Mouse (Mus musculus) hindbrain, embryonic 11.5 days (tissue): Measurements from ENCODE around the gene Qrich2. TPM values are rescaled to one million over a fixed set of nuclear protein-coding genes. Genes with fewer than 3 reads are reported as not detected.
A peak's percentile ranks its signal among the peaks of the same experiment; 100 is the strongest.
"Not testable (repeated sequence)": the region's sequence is repeated elsewhere in the genome, so short reads cannot be mapped to it uniquely, and the experiment has no call there.

Experiments
- ATAC-seq: fragments of 200-750 bp; cut with Nextera tagmentation; 2 replicates; pipeline ENCODE4 v1.8.0; 2017; ENCODE audit warnings: mild to moderate bottlenecking, moderate TSS enrichment, moderate library complexity; ENCODE audit not compliant: low FRiP score
- DNase-seq: peaks from one replicate; pipeline ENCODE4 v3.0.0-alpha.2; 2015; ENCODE audit warnings: low spot score
- H3K27ac ChIP-seq: fragments of 300-500 bp; sonication (generic); 2 replicates; pipeline ENCODE4 v1.5.1; 2014; ENCODE audit warnings: mild to moderate bottlenecking, low read depth, low read length
- H3K27me3 ChIP-seq: fragments of 300-500 bp; sonication (generic); 2 replicates; pipeline ENCODE4 v1.6.1; 2014; ENCODE audit warnings: mild to moderate bottlenecking, low read length, moderate library complexity, mixed read lengths; ENCODE audit not compliant: control insufficient read depth, insufficient read depth
- H3K36me3 ChIP-seq: fragments of 300-500 bp; sonication (generic); 2 replicates; pipeline ENCODE4 v1.6.1; 2014; ENCODE audit warnings: mild to moderate bottlenecking, low read length, moderate library complexity, mixed read lengths; ENCODE audit not compliant: control insufficient read depth, insufficient read depth
- H3K4me1 ChIP-seq: fragments of 300-500 bp; sonication (generic); replicated peaks from 2 replicates; pipeline ENCODE4 v1.6.1; 2014; ENCODE audit warnings: low read length, mixed read lengths; ENCODE audit not compliant: control insufficient read depth, insufficient read depth
- H3K4me2 ChIP-seq: fragments of 300-500 bp; sonication (generic); replicated peaks from 2 replicates; pipeline ENCODE4 v1.6.1; 2014; ENCODE audit warnings: mild to moderate bottlenecking, low read depth, low read length
- H3K4me3 ChIP-seq: fragments of 300-500 bp; sonication (generic); 2 replicates; pipeline ENCODE4 v1.5.1; 2014; ENCODE audit warnings: low read depth, low read length
- H3K9ac ChIP-seq: fragments of 300-500 bp; sonication (generic); 2 replicates; pipeline ENCODE4 v1.6.1; 2014; ENCODE audit warnings: low read depth, low read length
- H3K9me3 ChIP-seq: fragments of 300-500 bp; sonication (generic); 2 replicates; pipeline ENCODE4 v1.6.1; 2016; ENCODE audit warnings: low read length; ENCODE audit not compliant: control insufficient read depth
- WGBS: fragments of 180-500 bp; shearing (Covaris S2); extraction: QIAGEN DNeasy Blood & Tissue Kit; methylation state at CpG from one replicate; pipeline ENCODE4 v1.1.7; 2014; 5-methylcytosine and 5-hydroxymethylcytosine counted together
- polyA plus RNA-seq: library from polyadenylated mRNA; unstranded; fragments of >200 nt; fragmentation: Nextera tagmentation; extraction: Ambion mirVana; gene quantifications from 2 replicates; pipeline ENCODE4 v1.2.1, GENCODE M21; 2014

Gene Qrich2
- polyA plus RNA-seq, 1 experiment from 2014 or later = 0.17 TPM

DNA sequence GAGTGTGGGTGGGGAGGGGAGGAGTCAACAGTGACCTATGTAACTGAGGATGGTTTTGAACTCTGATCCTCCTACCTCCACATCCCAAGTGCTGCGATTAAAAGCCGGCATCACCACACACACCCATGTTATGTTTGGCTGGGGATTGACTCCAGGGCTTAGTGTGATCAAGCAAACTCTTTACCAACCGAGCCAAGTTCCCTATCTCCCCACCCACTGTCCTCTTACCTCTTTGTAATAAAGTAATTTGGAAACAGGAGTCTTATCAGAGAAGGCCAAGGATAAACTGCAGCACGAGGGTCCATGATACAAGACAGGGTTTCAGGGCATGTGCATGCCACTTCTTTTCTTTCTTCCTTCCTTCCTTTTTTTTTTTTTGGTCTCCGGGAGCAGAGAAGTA lies 27.1 kb upstream of the Qrich2 start:
- H3K4me3 ChIP-seq = no peak overlapping the region
- no peaks in the 10 kb centered on the region for H3K36me3 ChIP-seq
- DNase-seq (no peak), ATAC-seq (no peak)
- no peak overlapping the region for H3K4me2 ChIP-seq
- no peaks in the 10 kb centered on the region for H3K27me3 ChIP-seq
- H3K9me3 ChIP-seq = no peaks in the 10 kb centered on the region
- 88% methylated on average over 5 of the region's 5 CpGs for WGBS
- no peak overlapping the region for H3K9ac ChIP-seq
- no peaks in the 10 kb centered on the region; the same call in 1 of the 2 replicates for H3K4me1 ChIP-seq
- H3K27ac ChIP-seq = no peak overlapping the region

DNA sequence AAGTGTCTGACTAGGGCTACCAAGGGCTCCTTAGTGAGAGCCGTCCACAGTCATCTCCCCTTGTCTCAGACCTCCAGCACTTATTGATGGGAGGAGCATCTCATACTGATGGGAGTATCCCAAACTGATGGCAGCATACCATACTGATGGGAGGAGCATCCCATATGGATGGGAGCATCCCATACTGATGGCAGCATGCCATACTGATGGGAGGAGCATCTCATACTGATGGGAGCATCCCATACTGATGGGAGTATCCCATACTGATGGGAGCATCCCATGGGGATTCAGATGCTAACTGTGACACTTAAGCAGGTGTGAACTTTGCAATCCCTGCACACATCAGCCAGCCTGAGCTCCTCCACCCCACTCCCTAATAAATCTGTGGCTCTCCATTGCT lies 26.5 kb upstream of the Qrich2 start:
- not testable (repeated sequence) for H3K27me3 ChIP-seq, H3K4me3 ChIP-seq, H3K36me3 ChIP-seq, DNase-seq, H3K4me2 ChIP-seq, H3K4me1 ChIP-seq, H3K27ac ChIP-seq, H3K9me3 ChIP-seq, H3K9ac ChIP-seq, ATAC-seq
- 70% methylated on average over 1 of the region's 1 CpGs for WGBS

DNA sequence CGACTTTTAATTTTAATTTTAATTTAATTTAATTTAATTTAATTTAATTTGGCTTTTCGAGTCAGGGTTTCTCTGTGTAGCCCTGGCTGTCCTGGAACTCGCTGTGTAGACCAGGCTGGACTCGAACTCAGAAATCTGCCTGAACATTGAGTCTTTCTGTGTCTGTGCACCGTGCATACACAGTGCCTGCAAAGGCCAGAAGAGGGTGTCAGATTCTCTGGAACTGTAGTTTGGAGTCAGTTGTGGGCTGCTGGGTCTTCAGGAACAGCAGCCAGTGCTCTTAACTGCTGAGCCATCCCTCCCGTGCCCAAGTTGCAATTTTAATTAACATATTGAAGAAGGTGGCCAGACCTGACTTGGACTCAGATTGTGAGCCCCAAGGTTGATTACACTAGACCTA lies 25.3 kb upstream of the Qrich2 start:
- no peak overlapping the region for H3K4me2 ChIP-seq
- no peak for DNase-seq
- no peaks in the 10 kb centered on the region for H3K36me3 ChIP-seq
- no peaks in the 10 kb centered on the region for H3K9me3 ChIP-seq
- H3K27me3 ChIP-seq = no peaks in the 10 kb centered on the region
- no peaks in the 10 kb centered on the region; the same call in 1 of the 2 replicates for H3K4me1 ChIP-seq
- ATAC-seq = no peak
- no peak overlapping the region; the same call in 1 of the 2 replicates for H3K9ac ChIP-seq
- H3K4me3 ChIP-seq = no peak overlapping the region
- no peak overlapping the region for H3K27ac ChIP-seq
- WGBS = 70% methylated on average over 6 of the region's 6 CpGs

DNA sequence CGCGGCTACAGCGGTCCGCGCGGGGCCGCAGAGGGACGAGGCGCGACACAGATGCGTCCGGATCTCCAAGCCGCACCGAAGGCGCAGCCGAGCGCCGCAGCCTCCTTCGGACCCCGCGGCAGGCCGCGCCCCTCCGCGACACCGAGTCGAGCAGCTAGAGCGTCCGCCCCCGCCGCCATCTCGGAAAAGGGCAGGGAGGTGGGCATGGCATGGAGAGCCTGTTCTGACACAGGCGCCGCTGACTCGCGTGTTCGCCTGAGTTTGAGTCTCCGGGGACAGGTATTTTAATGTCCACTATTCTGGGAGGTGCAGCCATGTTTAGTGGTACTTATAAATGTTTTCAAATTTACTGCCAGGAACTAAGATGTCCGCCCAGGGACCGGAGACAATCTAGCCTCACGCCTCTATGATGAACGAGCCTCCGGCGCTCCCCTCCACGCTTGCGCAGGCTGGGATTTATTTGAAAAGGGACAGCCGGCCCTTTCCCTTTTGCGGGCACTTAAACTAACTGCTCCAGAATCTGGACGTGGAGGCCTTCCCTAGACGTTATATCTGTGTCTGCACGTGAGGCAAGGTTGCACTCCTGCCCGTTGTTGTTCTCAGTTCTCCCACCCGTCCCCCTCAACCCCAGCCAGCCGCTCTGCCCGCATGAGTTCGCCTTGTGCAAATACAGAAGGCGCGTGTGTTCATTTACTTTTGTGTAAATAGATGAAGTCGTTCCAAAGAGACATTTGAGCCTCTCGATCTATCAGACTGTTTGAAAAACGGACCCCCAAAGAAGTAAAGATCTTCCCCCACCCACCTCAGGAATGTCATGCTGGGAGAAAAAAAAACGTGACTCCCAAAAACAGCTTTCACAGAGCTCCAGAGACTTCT lies 24.4 kb upstream of the Qrich2 start:
- H3K9me3 ChIP-seq = no peaks in the 10 kb centered on the region
- no peaks in the 10 kb centered on the region; the same call in 1 of the 2 replicates for H3K4me1 ChIP-seq
- peak; percentile 93 for DNase-seq
- ATAC-seq = peak; percentile 95
- WGBS = under 1% methylated on average over 62 of the region's 62 CpGs
- H3K9ac ChIP-seq = peak overlapping the region; percentile 97
- peak overlapping the region; percentile 94 for H3K27ac ChIP-seq
- no peaks in the 10 kb centered on the region for H3K27me3 ChIP-seq
- H3K36me3 ChIP-seq = peaks cover 2% of the 10 kb centered on the region; the same call in 1 of the 2 replicates
- peak overlapping the region; percentile 84 for H3K4me2 ChIP-seq
- H3K4me3 ChIP-seq = peak overlapping the region; percentile 99

DNA sequence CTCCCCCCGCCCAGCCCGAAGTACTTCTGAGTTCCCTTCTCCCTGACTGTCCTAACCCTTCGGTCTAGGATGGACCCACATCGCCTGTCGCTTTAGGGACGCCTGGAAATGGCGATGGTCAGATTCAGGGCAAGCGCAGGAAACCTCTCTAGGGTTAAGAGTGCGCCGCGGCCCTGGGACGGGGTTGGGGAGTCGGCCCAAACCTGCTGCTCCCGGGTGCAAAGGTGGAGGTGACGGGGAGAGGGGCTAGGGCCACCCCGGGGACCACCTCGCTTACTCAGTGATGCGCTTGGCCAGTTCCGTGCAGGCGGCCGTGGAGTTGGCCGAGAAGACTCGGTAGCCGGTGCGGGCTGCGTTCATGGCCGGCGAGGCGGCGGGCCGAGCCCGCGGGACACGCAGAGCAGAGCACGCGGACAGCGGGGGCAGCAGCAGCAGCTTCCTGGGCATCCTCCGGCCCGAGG lies 23.8 kb upstream of the Qrich2 start:
- DNase-seq = peak; percentile 62
- ATAC-seq = peak; percentile 75
- Histone ChIP-seq H3K9me3 (no peaks in the 10 kb centered on the region), H3K4me1 (no peaks in the 10 kb centered on the region; the same call in 1 of the 2 replicates), H3K4me2 (peak overlapping the region; percentile 84), H3K36me3 (peaks cover 9% of the 10 kb centered on the region; the same call in 1 of the 2 replicates), H3K4me3 (peak overlapping the region; percentile 99), H3K9ac (peak overlapping the region; percentile 97), H3K27me3 (no peaks in the 10 kb centered on the region), H3K27ac (peak overlapping the region; percentile 94)
- WGBS = under 1% methylated on average over 39 of the region's 39 CpGs

DNA sequence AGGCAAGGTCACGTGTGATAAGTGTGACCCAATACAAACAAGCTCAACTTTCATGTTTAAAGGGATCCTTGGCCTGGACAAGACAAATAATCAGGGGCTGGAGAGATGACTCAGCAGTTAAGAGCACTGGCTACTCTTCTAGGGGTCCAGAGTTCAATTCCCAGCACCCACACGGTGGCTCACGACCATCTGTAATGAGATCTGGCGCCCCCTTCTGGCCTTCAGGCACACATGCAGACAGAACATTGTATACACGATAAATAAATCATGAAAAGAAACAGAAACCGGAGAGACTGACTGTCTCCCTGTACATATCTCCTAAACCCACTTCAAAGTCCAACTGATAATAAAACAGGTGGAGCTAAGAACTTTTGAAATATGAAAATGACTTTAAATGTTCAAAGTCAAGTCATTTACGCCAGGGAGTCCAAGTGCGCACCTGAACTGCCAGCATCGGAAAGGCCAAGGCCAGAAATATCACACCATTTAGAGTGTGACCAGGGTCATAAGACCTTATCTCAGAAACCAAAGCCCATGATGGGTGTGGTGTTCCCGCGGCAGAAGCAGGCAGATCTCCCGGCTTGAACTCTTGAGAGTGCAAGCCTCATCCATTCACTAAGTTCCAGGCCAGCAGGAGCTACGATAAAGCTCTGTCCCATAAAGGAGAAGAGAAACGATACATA lies 22.8 kb upstream of the Qrich2 start:
- DNase-seq (peak; percentile 41), ATAC-seq (no peak)
- Histone ChIP-seq H3K4me2 (peak overlapping the region; percentile 84), H3K27ac (no peak overlapping the region), H3K9me3 (no peaks in the 10 kb centered on the region), H3K27me3 (no peaks in the 10 kb centered on the region), H3K36me3 (peaks cover 9% of the 10 kb centered on the region; the same call in 1 of the 2 replicates), H3K9ac (peak overlapping the region; percentile 97), H3K4me1 (no peaks in the 10 kb centered on the region; the same call in 1 of the 2 replicates), H3K4me3 (peak overlapping the region; percentile 99)
- 80% methylated on average over 14 of the region's 14 CpGs for WGBS

DNA sequence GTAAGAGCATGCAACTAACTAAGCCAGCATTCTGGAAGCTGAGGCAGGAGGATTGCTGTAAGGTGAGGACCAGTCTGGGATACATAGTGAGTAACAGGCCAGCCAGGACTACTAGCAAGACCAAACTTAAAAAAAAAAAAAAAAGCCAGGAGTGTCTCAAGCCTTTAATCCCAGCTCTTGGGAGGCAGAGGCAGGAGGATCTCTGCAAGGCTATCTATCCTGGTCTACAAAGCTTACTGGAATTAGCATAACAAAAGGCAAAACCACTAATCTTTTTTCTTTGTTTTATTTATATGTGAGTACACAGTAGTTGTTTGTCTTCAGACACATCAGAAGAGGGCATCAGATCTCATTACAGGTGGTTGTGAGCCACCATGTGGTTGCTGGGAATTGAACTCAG lies 22.2 kb upstream of the Qrich2 start:
- H3K4me3 ChIP-seq = no peak overlapping the region
- no peak overlapping the region for H3K4me2 ChIP-seq
- ATAC-seq (no peak), DNase-seq (no peak)
- H3K4me1 ChIP-seq = no peaks in the 10 kb centered on the region; the same call in 1 of the 2 replicates
- H3K36me3 ChIP-seq = peaks cover 9% of the 10 kb centered on the region; the same call in 1 of the 2 replicates
- H3K27me3 ChIP-seq = no peaks in the 10 kb centered on the region
- H3K9ac ChIP-seq = no peak overlapping the region
- H3K27ac ChIP-seq = no peak overlapping the region
- no peaks in the 10 kb centered on the region for H3K9me3 ChIP-seq

DNA sequence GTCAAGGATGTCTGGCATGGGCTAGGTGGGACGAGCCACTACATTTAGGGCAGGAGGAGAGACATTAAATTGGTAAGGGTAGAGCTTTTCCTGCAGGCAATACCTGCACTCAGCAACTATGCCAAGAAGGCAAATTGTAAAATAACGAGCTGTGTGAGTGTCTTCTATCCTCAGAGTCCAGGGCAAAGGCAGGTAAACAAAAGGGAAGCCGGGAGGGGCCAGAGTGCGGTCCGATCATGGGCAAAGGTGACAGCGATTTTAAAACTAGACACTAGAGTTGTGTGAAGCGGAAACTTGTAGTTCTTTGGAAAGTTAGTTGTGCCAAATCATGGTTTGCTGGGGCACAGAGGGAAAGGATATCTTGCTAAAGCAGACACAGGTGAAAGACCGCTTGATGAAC lies 18.2 kb upstream of the Qrich2 start:
- 92% methylated on average over 8 of the region's 8 CpGs for WGBS
- H3K4me2 ChIP-seq = no peak overlapping the region
- DNase-seq (no peak), ATAC-seq (no peak)
- peaks cover 18% of the 10 kb centered on the region; the same call in 1 of the 2 replicates for H3K36me3 ChIP-seq
- H3K4me1 ChIP-seq = no peaks in the 10 kb centered on the region; the same call in 1 of the 2 replicates
- H3K27me3 ChIP-seq = no peaks in the 10 kb centered on the region
- no peak overlapping the region for H3K27ac ChIP-seq
- no peak overlapping the region for H3K9ac ChIP-seq
- no peak overlapping the region for H3K4me3 ChIP-seq
- H3K9me3 ChIP-seq = no peaks in the 10 kb centered on the region
